Mouse (Mus musculus): ENCODE data around the gene Fgfr1op2. TPM values are rescaled to one million over a fixed set of nuclear protein-coding genes. Genes with fewer than 3 reads are reported as not detected.

Gene Fgfr1op2
- polyA plus RNA-seq, 1 experiment = 217 TPM

GRCm38 (mm10) chr6:146614541-146614940, 37.5 kb downstream of the Fgfr1op2 start:
- no peak for TF ChIP-seq POLR2A (IDR thresholded peaks at IDR 0.05; ENCODE audit: insufficient read depth, low read depth, low read length)
- no peak for TF ChIP-seq CTCF (IDR thresholded peaks at IDR 0.05; ENCODE audit: insufficient read depth, low read depth, low read length)
- H3K4me3 ChIP-seq (ENCODE audit: insufficient read depth, low read depth, low read length) = no peak overlapping the region
- H3K27ac ChIP-seq (ENCODE audit: insufficient read depth, low read depth, low read length) = no peak overlapping the region
- WGBS = 95% methylated on average over 5 of the region's 5 CpGs
- peaks cover 9% of the 10 kb centered on the region for H3K4me1 ChIP-seq (ENCODE audit: control insufficient read depth, insufficient read depth, low read length)

GRCm38 (mm10) chr6:146615891-146616290, 38.9 kb downstream of the Fgfr1op2 start:
- no peak for TF ChIP-seq CTCF (IDR thresholded peaks at IDR 0.05; ENCODE audit: insufficient read depth, low read depth, low read length)
- TF ChIP-seq POLR2A (IDR thresholded peaks at IDR 0.05; ENCODE audit: insufficient read depth, low read depth, low read length) = no peak
- no peak overlapping the region for H3K27ac ChIP-seq (ENCODE audit: insufficient read depth, low read depth, low read length)
- peaks cover 9% of the 10 kb centered on the region for H3K4me1 ChIP-seq (ENCODE audit: control insufficient read depth, insufficient read depth, low read length)
- WGBS = 94% methylated on average over 8 of the region's 8 CpGs
- no peak overlapping the region for H3K4me3 ChIP-seq (ENCODE audit: insufficient read depth, low read depth, low read length)

DNA sequence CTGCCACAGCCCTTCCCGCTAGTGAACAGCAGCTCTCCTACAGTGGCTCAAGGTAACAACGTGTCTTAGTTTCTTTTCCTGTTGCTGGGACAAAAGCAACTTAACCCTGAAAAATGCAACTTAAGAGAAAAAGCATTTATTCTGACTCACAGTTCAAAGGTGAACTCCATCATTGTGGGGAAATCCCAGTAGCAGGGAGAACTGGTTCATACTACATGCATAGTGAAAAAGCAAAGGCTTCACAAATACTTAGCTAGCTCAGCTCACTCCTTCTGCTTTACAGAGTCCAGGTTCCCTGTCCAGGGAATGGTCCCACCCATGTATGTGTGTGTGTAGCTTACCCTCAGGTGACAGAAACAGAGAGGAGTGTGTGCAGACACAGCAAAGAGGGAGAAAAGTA, 39.7 kb downstream of the Fgfr1op2 start:
- Histone ChIP-seq H3K4me3 (ENCODE audit: insufficient read depth, low read depth, low read length) (no peak overlapping the region), H3K27ac (ENCODE audit: insufficient read depth, low read depth, low read length) (no peak overlapping the region), H3K4me1 (ENCODE audit: control insufficient read depth, insufficient read depth, low read length) (peaks cover 9% of the 10 kb centered on the region)
- TF ChIP-seq CTCF (IDR thresholded peaks at IDR 0.05; ENCODE audit: insufficient read depth, low read depth, low read length) (no peak), POLR2A (IDR thresholded peaks at IDR 0.05; ENCODE audit: insufficient read depth, low read depth, low read length) (no peak)
- 86% methylated on average over 2 of the region's 2 CpGs for WGBS

GRCm38 (mm10) chr6:146628123-146628522, 51.1 kb downstream of the Fgfr1op2 start:
- WGBS = 59% methylated on average over 3 of the region's 3 CpGs
- peaks cover 9% of the 10 kb centered on the region for H3K4me1 ChIP-seq (ENCODE audit: control insufficient read depth, insufficient read depth, low read length)
- H3K27ac ChIP-seq (ENCODE audit: insufficient read depth, low read depth, low read length) = no peak overlapping the region
- no peak overlapping the region for H3K4me3 ChIP-seq (ENCODE audit: insufficient read depth, low read depth, low read length)
- TF ChIP-seq POLR2A (IDR thresholded peaks at IDR 0.05; ENCODE audit: insufficient read depth, low read depth, low read length) (no peak), CTCF (IDR thresholded peaks at IDR 0.05; ENCODE audit: insufficient read depth, low read depth, low read length) (no peak)

- TF ChIP-seq POLR2A (IDR thresholded peaks at IDR 0.05; ENCODE audit: insufficient read depth, low read depth, low read length) (no peak), CTCF (IDR thresholded peaks at IDR 0.05; ENCODE audit: insufficient read depth, low read depth, low read length) (no peak)
- H3K4me1 ChIP-seq (ENCODE audit: control insufficient read depth, insufficient read depth, low read length) = peaks cover 10% of the 10 kb centered on the region
- 80% methylated on average over 9 of the region's 9 CpGs for WGBS
- no peak overlapping the region for H3K4me3 ChIP-seq (ENCODE audit: insufficient read depth, low read depth, low read length)
- H3K27ac ChIP-seq (ENCODE audit: insufficient read depth, low read depth, low read length) = no peak overlapping the region
Measured at GRCm38 (mm10) chr6:146629781-146630756, 53.1 kb downstream of the Fgfr1op2 start.

DNA sequence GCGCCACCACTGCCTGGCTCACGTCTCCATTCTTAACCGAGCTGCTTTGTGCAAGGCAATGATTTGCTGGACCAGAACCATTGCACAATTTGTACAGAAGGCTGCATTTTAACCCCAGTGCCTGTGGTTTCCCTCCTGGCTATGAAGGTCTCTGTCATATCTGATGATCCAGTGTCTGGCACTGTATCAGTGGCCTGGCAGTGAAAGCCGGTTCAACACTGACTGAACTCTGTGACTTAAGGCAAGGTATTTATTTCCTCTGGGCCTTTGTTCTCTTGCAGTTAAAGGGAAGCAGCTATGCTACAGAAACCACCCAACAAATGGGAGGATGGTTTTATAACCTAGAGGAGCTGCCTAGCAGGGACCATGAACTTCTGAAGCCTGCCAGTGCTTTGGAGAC, 54.0 kb downstream of the Fgfr1op2 start:
- TF ChIP-seq POLR2A (IDR thresholded peaks at IDR 0.05; ENCODE audit: insufficient read depth, low read depth, low read length) (no peak), CTCF (IDR thresholded peaks at IDR 0.05; ENCODE audit: insufficient read depth, low read depth, low read length) (no peak)
- H3K4me1 ChIP-seq (ENCODE audit: control insufficient read depth, insufficient read depth, low read length) = peaks cover 10% of the 10 kb centered on the region
- H3K27ac ChIP-seq (ENCODE audit: insufficient read depth, low read depth, low read length) = no peak overlapping the region
- no peak overlapping the region for H3K4me3 ChIP-seq (ENCODE audit: insufficient read depth, low read depth, low read length)
- 75% methylated on average over 4 of the region's 4 CpGs for WGBS

DNA sequence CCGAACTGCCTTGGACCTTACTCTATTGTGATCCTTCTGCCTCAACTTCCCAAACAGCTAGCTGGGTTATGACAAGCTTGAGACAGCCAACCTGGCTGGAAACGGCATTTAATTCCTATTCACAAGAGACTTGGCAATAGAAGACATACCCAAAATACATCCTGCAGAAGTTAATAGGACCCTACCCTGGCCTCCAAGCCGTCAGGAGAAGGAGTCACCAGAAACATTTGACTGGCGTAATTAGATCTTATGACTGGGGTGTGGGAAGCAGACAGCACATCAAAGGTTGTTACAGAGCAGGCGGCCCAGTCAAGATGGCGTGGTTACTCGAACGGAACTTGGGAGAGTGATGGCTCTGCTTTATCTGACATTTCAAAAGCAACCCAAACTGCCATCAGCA, 54.8 kb downstream of the Fgfr1op2 start:
- TF ChIP-seq POLR2A (IDR thresholded peaks at IDR 0.05; ENCODE audit: insufficient read depth, low read depth, low read length) (no peak), CTCF (IDR thresholded peaks at IDR 0.05; ENCODE audit: insufficient read depth, low read depth, low read length) (no peak)
- peaks cover 6% of the 10 kb centered on the region for H3K4me1 ChIP-seq (ENCODE audit: control insufficient read depth, insufficient read depth, low read length)
- WGBS = 78% methylated on average over 8 of the region's 8 CpGs
- H3K4me3 ChIP-seq (ENCODE audit: insufficient read depth, low read depth, low read length) = no peak overlapping the region
- no peak overlapping the region for H3K27ac ChIP-seq (ENCODE audit: insufficient read depth, low read depth, low read length)

DNA sequence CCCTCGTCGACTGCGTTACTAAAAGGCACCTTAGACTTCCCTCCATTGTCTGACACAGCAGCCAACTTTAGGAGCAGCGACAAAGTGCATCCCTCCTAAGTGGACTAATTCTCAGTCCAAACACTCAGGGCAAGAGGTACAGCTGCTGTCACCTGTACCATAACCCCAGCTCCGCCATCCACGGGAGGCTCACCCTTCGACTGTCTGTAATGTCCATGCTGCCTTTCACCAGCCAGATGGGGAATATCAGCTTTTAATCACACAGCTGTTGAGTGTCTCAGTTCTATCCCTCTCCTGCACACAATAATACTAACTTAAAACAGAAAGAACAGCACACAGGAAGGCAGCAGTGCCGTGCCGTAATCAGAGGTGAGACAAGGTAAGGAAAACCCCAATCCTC, 55.4 kb downstream of the Fgfr1op2 start:
- WGBS = 68% methylated on average over 9 of the region's 9 CpGs
- H3K4me3 ChIP-seq (ENCODE audit: insufficient read depth, low read depth, low read length) = no peak overlapping the region
- TF ChIP-seq CTCF (IDR thresholded peaks at IDR 0.05; ENCODE audit: insufficient read depth, low read depth, low read length) (no peak), POLR2A (IDR thresholded peaks at IDR 0.05; ENCODE audit: insufficient read depth, low read depth, low read length) (no peak)
- peaks cover 6% of the 10 kb centered on the region for H3K4me1 ChIP-seq (ENCODE audit: control insufficient read depth, insufficient read depth, low read length)
- H3K27ac ChIP-seq (ENCODE audit: insufficient read depth, low read depth, low read length) = no peak overlapping the region

DNA sequence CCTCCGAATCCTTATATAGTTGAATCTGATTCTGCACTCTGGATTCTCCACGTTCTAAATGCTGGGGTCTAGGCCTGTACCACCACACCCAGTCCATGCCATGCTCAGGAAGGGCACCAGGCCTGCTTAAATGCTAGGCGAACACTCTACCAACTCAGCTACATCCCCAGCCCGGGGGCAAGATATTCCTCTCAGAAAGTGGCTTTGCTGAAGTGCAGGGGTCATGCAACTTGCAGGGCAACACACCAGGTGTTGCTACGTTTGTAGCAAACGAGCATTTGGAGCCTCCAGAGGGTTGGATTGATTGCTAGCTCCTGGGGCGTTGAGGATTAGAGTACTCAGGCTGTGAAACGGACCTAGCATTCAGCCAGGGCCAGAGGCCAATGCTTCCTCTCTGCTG, 56.1 kb downstream of the Fgfr1op2 start:
- H3K27ac ChIP-seq (ENCODE audit: insufficient read depth, low read depth, low read length) = peak overlapping the region; percentile 42
- peak overlapping the region; percentile 81 for H3K4me3 ChIP-seq (ENCODE audit: insufficient read depth, low read depth, low read length)

More for the DNA sequence above, 56.1 kb downstream of the Fgfr1op2 start:
- TF ChIP-seq CTCF (IDR thresholded peaks at IDR 0.05; ENCODE audit: insufficient read depth, low read depth, low read length) (no peak), POLR2A (IDR thresholded peaks at IDR 0.05; ENCODE audit: insufficient read depth, low read depth, low read length) (no peak)
- H3K4me1 ChIP-seq (ENCODE audit: control insufficient read depth, insufficient read depth, low read length) = peaks cover 6% of the 10 kb centered on the region
- WGBS = 31% methylated on average over 8 of the region's 8 CpGs
